ENCODE assay signal across 15 mouse cellular contexts in genomic region chr5:118085313-118085712, GRCm38 (mm10). TPM values are rescaled to one million over a fixed set of nuclear protein-coding genes. Genes with fewer than 3 reads are reported as not detected.
DNase-seq lines count a peak whose midpoint lies in the region; ATAC-seq lines count a peak whose summit lies in the region.
"Had no signal": no experiment of that assay in that cellular context is flagged by ENCODE, and none has a peak within 500 bp of the region (broad histone marks: within the 10 kb centered on the region; RNA-seq: fewer than 3 reads in every experiment).

No protein-coding gene starts in this region.

- peaks cover 86% of the 10 kb centered on the region for H3K4me1 ChIP-seq in forebrain, embryonic 15.5 days
- peaks cover 5% of the 10 kb centered on the region; the same call in 1 of the 2 replicates for H3K4me1 ChIP-seq in forebrain, embryonic 11.5 days (replicated peaks; ENCODE audit: control insufficient read depth, insufficient read depth, low read length)
- H3K4me1 ChIP-seq in embryonic facial prominence, embryonic 10.5 days: peaks cover 84% of the 10 kb centered on the region

- H3K36me3 ChIP-seq in forebrain, embryonic 15.5 days: no peaks in the 10 kb centered on the region
- H3K36me3 ChIP-seq in forebrain, embryonic 11.5 days (ENCODE audit: control insufficient read depth, insufficient read depth, low read length): no peaks in the 10 kb centered on the region
- H3K36me3 ChIP-seq in embryonic facial prominence, embryonic 10.5 days (replicated peaks): peaks cover 59% of the 10 kb centered on the region

- no peak overlapping the region for H3K4me3 ChIP-seq in forebrain, embryonic 15.5 days
- H3K4me3 ChIP-seq in forebrain, embryonic 11.5 days (ENCODE audit: low read depth, low read length): no peak overlapping the region
- H3K4me3 ChIP-seq in embryonic facial prominence, embryonic 10.5 days: no peak overlapping the region

- 0 out of 2 replicates have a peak overlapping the region, but pooled peaks have one; percentile 25 for H3K9ac ChIP-seq in forebrain, embryonic 15.5 days (replicated peaks)
- H3K9ac ChIP-seq in forebrain, embryonic 11.5 days (ENCODE audit: low read length): no peak overlapping the region

- no peaks in the 10 kb centered on the region for H3K9me3 ChIP-seq in forebrain, embryonic 15.5 days
- H3K9me3 ChIP-seq in forebrain, embryonic 11.5 days (ENCODE audit: control insufficient read depth, low read length): no peaks in the 10 kb centered on the region
- H3K9me3 ChIP-seq in embryonic facial prominence, embryonic 10.5 days: no peaks in the 10 kb centered on the region

- no peak overlapping the region for H3K4me2 ChIP-seq in forebrain, embryonic 15.5 days (replicated peaks)
- H3K4me2 ChIP-seq in forebrain, embryonic 11.5 days (ENCODE audit: low read depth, low read length, severe bottlenecking): no peak overlapping the region
- H3K4me2 ChIP-seq: heart, embryonic 11.5 days had no signal

- DNase-seq in forebrain, embryonic 11.5 days (ENCODE audit: low spot score): no peak
- peak; percentile 21 to 37 for DNase-seq in spleen, adult 18-20 months
- DNase-seq in spleen, postnatal 14 days (ENCODE audit: low spot score in 2 of 2): no peak
- DNase-seq in embryonic facial prominence, embryonic 10.5 days (ENCODE audit: low spot score): no peak
- DNase-seq in thymus, postnatal 0 days (ENCODE audit: low spot score): peak; percentile 40
- DNase-seq in layer of hippocampus, adult 9-10 months (ENCODE audit: low spot score): no peak
- DNase-seq: adrenal gland, adult 2 months; gastrocnemius, postnatal 36 days; heart, postnatal 36 days; kidney, postnatal 10 days; lung, postnatal 14 days; retina, postnatal 1 day had no signal

- H3K27ac ChIP-seq in forebrain, embryonic 15.5 days (replicated peaks): peak overlapping the region; percentile 90; the same call in 1 of the 2 replicates
- no peak overlapping the region for H3K27ac ChIP-seq in forebrain, embryonic 11.5 days (ENCODE audit: low read depth, low read length)
- 0 out of 2 replicates have a peak overlapping the region, but pooled peaks have one; percentile 66 for H3K27ac ChIP-seq in embryonic facial prominence, embryonic 10.5 days (replicated peaks)

- H3K27me3 ChIP-seq in forebrain, embryonic 15.5 days: no peaks in the 10 kb centered on the region
- no peaks in the 10 kb centered on the region for H3K27me3 ChIP-seq in forebrain, embryonic 11.5 days (ENCODE audit: control insufficient read depth, insufficient read depth, low read length)
- no peaks in the 10 kb centered on the region for H3K27me3 ChIP-seq in embryonic facial prominence, embryonic 10.5 days (replicated peaks; ENCODE audit: low read depth, poor library complexity, severe bottlenecking)

- WGBS in forebrain, embryonic 15.5 days: 58% methylated on average over 7 of the region's 7 CpGs
- WGBS in forebrain, embryonic 11.5 days: 76% methylated on average over 7 of the region's 7 CpGs
- WGBS in embryonic facial prominence, embryonic 10.5 days: 70% methylated on average over 7 of the region's 7 CpGs

- no peak for ATAC-seq in forebrain, embryonic 15.5 days (replicated peaks)
- no peak for ATAC-seq in forebrain, embryonic 11.5 days (replicated peaks; ENCODE audit: low FRiP score)
- ATAC-seq: intestine, postnatal 0 days had no signal

RNA-seq across cellular contexts. Expression of gene Tesc, which starts 57.8 kb away (rescaled TPM):
- polyA plus RNA-seq in forebrain, embryonic 15.5 days (2015; fragmentation: Nextera tagmentation; extraction: Ambion mirVana): 9.9 and 10.6 TPM in 2 replicates
- polyA plus RNA-seq in forebrain, embryonic 11.5 days (2014; fragmentation: Nextera tagmentation; extraction: Ambion mirVana): 0.91 and 1.8 TPM in 2 replicates
- 0.20 and 1.6 TPM in 2 replicates for polyA plus RNA-seq in embryonic facial prominence, embryonic 10.5 days (2016; fragmentation: Nextera tagmentation; extraction: Ambion mirVana)
- polyA plus RNA-seq in thymus, postnatal 0 days (2015; fragmentation: Nextera tagmentation; extraction: Ambion mirVana): 13.7 and 15.8 TPM in 2 replicates

Comparison
In these comparisons a context has a peak if more than half of its experiments do, and no peak if none do; other contexts are left out.
1. DNase-seq: peak in spleen, adult 18-20 months (2 of 2) and thymus, postnatal 0 days (single experiment); none in forebrain, embryonic 11.5 days (single experiment), spleen, postnatal 14 days (0 of 2), embryonic facial prominence, embryonic 10.5 days (single experiment) and layer of hippocampus, adult 9-10 months (single experiment).